Mouse (Mus musculus) midbrain, embryonic 11.5 days (tissue): Measurements from ENCODE around the gene Gm45208. TPM values are rescaled to one million over a fixed set of nuclear protein-coding genes. Genes with fewer than 3 reads are reported as not detected.
"Not testable (repeated sequence)": the region's sequence is repeated elsewhere in the genome, so short reads cannot be mapped to it uniquely, and the experiment has no call there.

Experiments
- ATAC-seq: fragments of 200-750 bp; cut with Nextera tagmentation; 2 replicates; pipeline ENCODE4 v1.8.0; 2017; ENCODE audit warnings: moderate TSS enrichment, moderate library complexity; ENCODE audit not compliant: low FRiP score
- DNase-seq: peaks from one replicate; pipeline ENCODE4 v3.0.0; 2015; ENCODE audit warnings: low spot score; ENCODE audit errors: missing footprints
- H3K27ac ChIP-seq: fragments of 300-500 bp; sonication (generic); 2 replicates; pipeline ENCODE4 v1.5.1; 2014; ENCODE audit warnings: low read depth, low read length
- H3K27me3 ChIP-seq: fragments of 300-500 bp; sonication (generic); 2 replicates; pipeline ENCODE4 v1.6.1; 2014; ENCODE audit warnings: mild to moderate bottlenecking, low read length, moderate library complexity, mixed read lengths; ENCODE audit not compliant: control insufficient read depth, insufficient read depth
- H3K36me3 ChIP-seq: fragments of 300-500 bp; sonication (generic); 2 replicates; pipeline ENCODE4 v1.6.1; 2014; ENCODE audit warnings: mild to moderate bottlenecking, low read length, moderate library complexity, mixed read lengths; ENCODE audit not compliant: control insufficient read depth, insufficient read depth
- H3K4me1 ChIP-seq: fragments of 300-500 bp; sonication (generic); 2 replicates; pipeline ENCODE4 v1.6.1; 2014; ENCODE audit warnings: low read length; ENCODE audit not compliant: control insufficient read depth, insufficient read depth
- H3K4me2 ChIP-seq: fragments of 300-500 bp; sonication (generic); 2 replicates; pipeline ENCODE4 v1.6.1; 2014; ENCODE audit warnings: mild to moderate bottlenecking, moderate library complexity
- H3K4me3 ChIP-seq: fragments of 300-500 bp; sonication (generic); 2 replicates; pipeline ENCODE4 v1.5.1; 2014; ENCODE audit warnings: low read depth, low read length
- H3K9ac ChIP-seq: fragments of 300-500 bp; sonication (generic); 2 replicates; pipeline ENCODE4 v1.6.1; 2014; ENCODE audit warnings: low read length
- H3K9me3 ChIP-seq: fragments of 300-500 bp; sonication (generic); 2 replicates; pipeline ENCODE4 v1.6.1; 2016; ENCODE audit warnings: low read length; ENCODE audit not compliant: control insufficient read depth
- WGBS: fragments of 180-500 bp; shearing (Covaris S2); extraction: QIAGEN DNeasy Blood & Tissue Kit; methylation state at CpG from one replicate; pipeline ENCODE4 v1.1.7; 2014; 5-methylcytosine and 5-hydroxymethylcytosine counted together
- polyA plus RNA-seq: library from polyadenylated mRNA; unstranded; fragments of >200 nt; fragmentation: Nextera tagmentation; extraction: Ambion mirVana; gene quantifications from 2 replicates; pipeline ENCODE4 v1.2.1, GENCODE M21; 2014

Gm45208 gene
- polyA plus RNA-seq, 1 experiment from 2014 or later = not detected

- no peak for DNase-seq
- H3K27ac ChIP-seq = no peak within 1 kb of the TSS
- no peaks in the 10 kb centered on the region for H3K36me3 ChIP-seq
- no peak for ATAC-seq
- 71% methylated on average over 14 of the region's 14 CpGs for WGBS
- 0 out of 2 replicates have a peak within 1 kb of the TSS, but pooled peaks have one; percentile 30 for H3K9ac ChIP-seq
- H3K4me1 ChIP-seq = no peaks in the 10 kb centered on the region
- no peaks in the 10 kb centered on the region for H3K27me3 ChIP-seq
- no peaks in the 10 kb centered on the region for H3K9me3 ChIP-seq
- H3K4me2 ChIP-seq = peak within 1 kb of the TSS; percentile 42
- peak within 1 kb of the TSS; percentile 14; the same call in 1 of the 2 replicates for H3K4me3 ChIP-seq
Measured at GRCm38 (mm10) chrX:7680864-7681263, 41.2 kb upstream of the Gm45208 start, which contains the start of gene Magix. Magix (minus strand) TSS chrX:7681251.

GRCm38 (mm10) chrX:7688321-7688720 lies 33.7 kb upstream of the Gm45208 start:
- H3K4me2 ChIP-seq = no peak overlapping the region
- H3K4me1 ChIP-seq = no peaks in the 10 kb centered on the region
- no peak overlapping the region for H3K27ac ChIP-seq
- H3K9ac ChIP-seq = no peak overlapping the region
- ATAC-seq = no peak
- H3K4me3 ChIP-seq = no peak overlapping the region
- DNase-seq = no peak
- no peaks in the 10 kb centered on the region for H3K36me3 ChIP-seq
- no peaks in the 10 kb centered on the region for H3K9me3 ChIP-seq
- WGBS = 97% methylated on average over 2 of the region's 2 CpGs
- H3K27me3 ChIP-seq = no peaks in the 10 kb centered on the region

GRCm38 (mm10) chrX:7690486-7690885 lies 31.6 kb upstream of the Gm45208 start:
- H3K4me3 ChIP-seq = no peak overlapping the region
- DNase-seq = no peak
- WGBS = 51% methylated on average over 3 of the region's 3 CpGs
- no peaks in the 10 kb centered on the region for H3K27me3 ChIP-seq
- H3K27ac ChIP-seq = no peak overlapping the region
- no peak overlapping the region for H3K9ac ChIP-seq
- no peak overlapping the region for H3K4me2 ChIP-seq
- H3K4me1 ChIP-seq = no peaks in the 10 kb centered on the region
- no peak for ATAC-seq
- H3K36me3 ChIP-seq = no peaks in the 10 kb centered on the region
- no peaks in the 10 kb centered on the region for H3K9me3 ChIP-seq

DNA sequence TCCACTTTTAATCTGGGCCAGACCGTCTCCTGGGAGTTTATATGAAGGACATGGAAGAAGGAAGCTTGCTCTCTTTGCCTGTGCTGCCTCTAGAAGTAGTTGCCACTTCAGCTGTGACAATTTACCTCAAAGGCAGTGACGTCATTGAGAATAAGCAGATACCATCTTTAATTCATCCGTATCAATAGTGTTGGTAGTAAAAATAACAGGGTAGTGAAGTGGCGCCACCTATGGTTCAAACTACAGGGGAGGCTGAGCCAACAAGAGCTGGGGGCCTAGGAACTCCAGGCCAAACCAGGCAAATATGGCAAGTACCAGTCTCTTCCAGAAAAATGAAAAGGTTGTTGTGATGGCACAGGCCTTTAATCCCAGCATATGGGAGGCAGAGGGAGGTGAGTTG lies 29.2 kb upstream of the Gm45208 start:
- Histone ChIP-seq H3K4me1 (no peaks in the 10 kb centered on the region), H3K36me3 (no peaks in the 10 kb centered on the region), H3K9ac (no peak overlapping the region), H3K27ac (no peak overlapping the region), H3K4me2 (no peak overlapping the region), H3K9me3 (no peaks in the 10 kb centered on the region), H3K27me3 (no peaks in the 10 kb centered on the region), H3K4me3 (no peak overlapping the region)
- DNase-seq (no peak), ATAC-seq (no peak)
- WGBS = 44% methylated on average over 4 of the region's 4 CpGs

GRCm38 (mm10) chrX:7696520-7696919 lies 25.5 kb upstream of the Gm45208 start:
- H3K4me3 ChIP-seq = no peak overlapping the region
- ATAC-seq = peak; percentile 60; the same call in 1 of the 2 replicates

GRCm38 (mm10) chrX:7696954-7697381 lies 25.1 kb upstream of the Gm45208 start, which contains the start of gene Gpkow:
Gpkow (plus strand) TSS chrX:7697131.
- H3K9me3 ChIP-seq = no peaks in the 10 kb centered on the region
- H3K4me1 ChIP-seq = no peaks in the 10 kb centered on the region
- peak within 1 kb of the TSS; percentile 57 for H3K9ac ChIP-seq
- no peaks in the 10 kb centered on the region for H3K27me3 ChIP-seq
- no peak within 1 kb of the TSS for H3K27ac ChIP-seq
- WGBS = 10% methylated on average over 33 of the region's 33 CpGs
- no peaks in the 10 kb centered on the region for H3K36me3 ChIP-seq
- peak within 1 kb of the TSS; percentile 52 for H3K4me3 ChIP-seq
- peak; percentile 96 for ATAC-seq
- DNase-seq = peak; percentile 90
- peak within 1 kb of the TSS; percentile 45 for H3K4me2 ChIP-seq

More at GRCm38 (mm10) chrX:7696520-7696919, 25.5 kb upstream of the Gm45208 start:
- H3K27ac ChIP-seq = no peak overlapping the region
- WGBS = 48% methylated on average over 6 of the region's 6 CpGs
- DNase-seq = no peak
- H3K36me3 ChIP-seq = no peaks in the 10 kb centered on the region
- H3K9me3 ChIP-seq = no peaks in the 10 kb centered on the region
- no peak overlapping the region for H3K9ac ChIP-seq
- H3K27me3 ChIP-seq = no peaks in the 10 kb centered on the region
- H3K4me1 ChIP-seq = no peaks in the 10 kb centered on the region
- no peak overlapping the region for H3K4me2 ChIP-seq

GRCm38 (mm10) chrX:7713764-7714134 lies 8.3 kb upstream of the Gm45208 start:
- not testable (repeated sequence) for H3K36me3 ChIP-seq, DNase-seq, H3K9me3 ChIP-seq, H3K27me3 ChIP-seq, H3K4me1 ChIP-seq, H3K27ac ChIP-seq, ATAC-seq
- WGBS = 29% methylated on average over 5 of the region's 12 CpGs
- H3K4me3 ChIP-seq = peak overlapping the region; percentile 18
- H3K4me2 ChIP-seq = peak overlapping the region; percentile 29; the same call in 1 of the 2 replicates
- H3K9ac ChIP-seq = peak overlapping the region; percentile 2; the same call in 1 of the 2 replicates

GRCm38 (mm10) chrX:7714135-7714899 lies 7.7 kb upstream of the Gm45208 start, which contains the start of gene Wdr45:
Wdr45 (plus strand) TSS chrX:7714333.
- H3K9ac ChIP-seq = peak within 1 kb of the TSS; percentile 2; the same call in 1 of the 2 replicates
- not testable (repeated sequence) for H3K27ac ChIP-seq, H3K27me3 ChIP-seq, H3K4me1 ChIP-seq, H3K36me3 ChIP-seq, H3K9me3 ChIP-seq
- WGBS = 15% methylated on average over 23 of the region's 60 CpGs
- peak within 1 kb of the TSS; percentile 29; the same call in 1 of the 2 replicates for H3K4me2 ChIP-seq
- ATAC-seq (peak; percentile 96), DNase-seq (peak; percentile 93)
- peak within 1 kb of the TSS; percentile 18 for H3K4me3 ChIP-seq

GRCm38 (mm10) chrX:7716058-7716457 lies 6.0 kb upstream of the Gm45208 start:
- 29% methylated on average over 1 of the region's 1 CpGs for WGBS
- not testable (repeated sequence) for H3K27me3 ChIP-seq, H3K9me3 ChIP-seq, H3K27ac ChIP-seq, DNase-seq, ATAC-seq, H3K36me3 ChIP-seq, H3K4me1 ChIP-seq, H3K4me3 ChIP-seq, H3K4me2 ChIP-seq, H3K9ac ChIP-seq
